Mouse (Mus musculus) layer of hippocampus, adult 9-10 months (tissue): ENCODE measurements around the gene Mbtps1.

Experiments
- DNase-seq: peaks from one replicate; pipeline ENCODE4 v3.0.0; 2022; ENCODE audit warnings: low spot score

The Mbtps1 gene

DNA sequence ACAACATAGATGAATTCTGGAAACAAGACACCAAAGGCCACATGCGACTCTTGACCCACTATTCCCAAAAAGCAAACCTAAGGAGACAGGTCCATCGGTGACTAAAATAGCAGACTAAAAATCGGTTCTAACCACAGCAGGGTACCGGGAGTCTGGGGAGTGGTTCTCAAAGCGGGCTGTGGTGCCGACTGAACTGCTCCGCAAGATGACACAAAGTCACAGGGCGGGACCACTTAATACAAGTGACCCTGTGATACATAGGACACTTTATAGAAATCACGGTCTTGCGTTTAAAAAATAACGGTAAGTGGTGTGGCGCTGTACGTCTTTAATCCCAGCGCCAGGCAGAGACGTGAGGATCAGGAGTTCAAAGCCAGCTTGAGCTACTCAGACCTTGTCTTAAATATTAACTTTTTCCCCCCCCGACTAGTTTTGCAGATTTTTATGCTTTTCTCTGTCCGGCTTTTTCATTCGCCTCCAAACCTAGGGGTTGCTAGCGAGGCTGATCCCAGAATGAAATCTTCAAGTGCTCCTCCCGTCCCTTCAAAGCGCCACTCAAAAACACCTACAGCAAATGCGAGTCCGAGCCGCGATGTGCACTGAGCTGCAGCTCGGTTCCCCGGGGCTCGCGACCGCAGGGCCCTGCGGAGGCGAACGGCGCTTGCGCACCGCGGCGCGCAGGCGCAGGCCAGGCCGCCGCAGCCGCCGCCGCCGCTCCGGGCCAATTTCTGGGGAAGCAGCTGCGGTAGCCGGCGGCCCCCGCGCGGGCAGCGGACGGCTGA, 523 bp downstream of the Mbtps1 start:
- no peak for DNase-seq

- DNase-seq: no peak
Observed at GRCm38 (mm10) chr8:119557132-119557531, 1.4 kb downstream of the Mbtps1 start.

- DNase-seq: no peak
Observed at GRCm38 (mm10) chr8:119555861-119556260, 2.7 kb downstream of the Mbtps1 start.

DNA sequence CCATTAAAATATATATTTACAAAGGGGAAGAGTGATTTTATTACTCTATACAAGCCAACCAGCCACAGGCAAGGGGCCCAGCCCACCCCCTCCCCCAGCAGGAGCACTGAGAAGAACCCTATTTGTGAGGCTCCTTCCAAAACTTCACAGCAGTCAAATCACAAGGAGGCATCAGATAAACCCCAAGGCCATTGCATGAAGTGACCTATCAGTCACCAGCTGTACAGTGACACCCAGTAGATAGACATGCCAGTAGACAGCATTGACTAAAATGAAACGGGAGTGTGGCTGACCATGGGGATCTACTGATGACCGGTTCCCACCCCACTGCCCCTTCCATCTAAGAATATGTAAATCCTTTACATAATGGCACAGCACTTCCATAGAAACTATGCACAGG, 5.6 kb downstream of the Mbtps1 start:
- DNase-seq: no peak

DNA sequence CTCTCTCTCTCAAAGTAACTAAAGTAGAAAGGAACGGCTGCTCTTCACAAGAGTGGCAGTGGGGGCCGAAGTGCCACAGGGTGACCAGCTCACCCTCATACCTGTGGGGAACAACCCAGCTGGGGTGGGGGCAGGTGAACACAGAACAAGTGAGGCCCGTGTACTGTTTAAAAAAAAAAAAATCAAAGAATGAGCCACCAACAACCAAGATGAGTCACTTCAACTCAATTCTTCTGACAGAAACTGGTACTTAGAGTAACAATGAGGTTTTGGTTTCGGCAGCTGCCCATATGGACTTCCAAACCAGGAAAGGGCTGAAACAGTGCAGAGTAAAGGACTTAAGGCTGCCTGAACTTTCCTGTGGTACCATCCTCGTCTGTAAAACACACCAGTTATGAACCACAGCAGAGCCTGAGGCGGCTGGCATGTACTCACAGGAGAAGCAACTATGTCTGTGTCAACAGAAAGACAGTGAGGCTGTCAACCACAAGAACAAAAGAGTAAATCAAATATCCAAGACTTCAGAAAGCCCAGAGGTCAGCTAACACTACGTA, 9.9 kb downstream of the Mbtps1 start:
- DNase-seq: no peak

DNA sequence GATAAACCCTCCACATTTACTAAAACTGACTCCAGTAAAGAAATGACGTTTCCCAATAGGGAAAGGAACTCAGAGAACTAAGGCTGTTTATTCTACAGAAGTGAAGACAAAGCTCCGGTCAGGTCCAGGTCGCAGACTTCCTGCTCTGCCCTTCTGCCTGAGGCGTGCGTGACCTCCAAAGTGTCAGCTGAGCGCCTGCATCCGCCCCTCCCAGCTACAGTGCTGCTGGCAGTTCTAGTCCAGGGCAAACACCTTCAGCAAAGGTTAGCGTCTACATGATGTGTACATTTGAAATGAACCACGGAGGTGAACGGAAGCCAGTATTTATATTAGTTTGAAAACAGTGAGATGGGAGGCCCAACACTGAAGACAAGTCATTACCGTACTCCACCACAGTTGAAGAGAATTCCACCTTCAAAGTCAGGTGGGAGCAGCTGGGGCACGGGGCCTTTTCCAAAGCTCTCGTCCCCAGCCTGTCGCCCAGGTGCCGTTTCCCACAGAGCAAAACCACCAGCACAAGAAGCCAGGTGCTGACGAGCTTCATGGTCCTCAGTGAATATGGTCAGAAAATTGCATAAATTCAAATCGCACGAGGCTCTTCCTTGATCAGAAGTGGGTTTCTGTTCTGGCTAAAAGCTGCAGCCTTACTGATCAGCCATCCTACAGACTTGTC, 11.4 kb downstream of the Mbtps1 start:
- DNase-seq: no peak

DNA sequence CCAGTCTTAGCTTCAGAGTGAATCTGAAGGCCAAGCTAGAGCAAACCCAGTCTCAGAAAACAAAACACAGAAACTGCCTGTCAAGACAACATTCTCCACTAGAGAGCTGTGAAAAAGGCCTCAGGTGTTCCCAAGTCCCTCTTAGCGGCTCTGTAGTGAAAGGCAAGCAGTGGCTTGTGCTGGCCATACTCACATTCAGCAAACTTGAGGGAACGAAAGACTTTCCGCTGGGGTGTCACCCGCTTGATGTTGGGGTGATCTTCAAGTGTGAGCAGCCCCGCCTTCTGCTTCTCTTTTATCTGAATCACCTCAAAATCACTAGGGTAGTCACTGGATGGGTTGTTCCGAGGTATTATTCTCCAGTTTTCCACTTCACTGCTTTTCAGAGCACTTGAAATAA, 12.7 kb downstream of the Mbtps1 start:
- DNase-seq: no peak

DNA sequence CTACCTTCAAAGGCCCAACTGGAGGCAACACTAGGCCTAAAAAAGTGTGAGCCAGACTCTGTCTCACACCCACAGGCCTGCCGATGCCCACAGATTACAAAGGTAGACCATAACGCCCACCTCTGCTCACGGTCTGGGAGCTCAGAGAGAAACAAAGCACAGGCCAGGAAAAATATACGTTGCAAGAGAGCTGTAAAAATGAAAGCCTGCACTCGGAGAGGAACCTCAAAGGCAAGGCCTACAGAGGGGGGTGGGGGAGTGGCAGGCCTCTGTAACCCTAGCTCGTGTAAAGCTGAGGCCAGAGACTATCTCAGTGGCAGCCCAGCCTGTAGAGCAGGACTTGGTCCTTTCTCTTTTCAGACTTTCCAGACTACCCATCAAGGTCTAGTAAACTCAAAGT, 13.4 kb downstream of the Mbtps1 start:
- no peak for DNase-seq

DNA sequence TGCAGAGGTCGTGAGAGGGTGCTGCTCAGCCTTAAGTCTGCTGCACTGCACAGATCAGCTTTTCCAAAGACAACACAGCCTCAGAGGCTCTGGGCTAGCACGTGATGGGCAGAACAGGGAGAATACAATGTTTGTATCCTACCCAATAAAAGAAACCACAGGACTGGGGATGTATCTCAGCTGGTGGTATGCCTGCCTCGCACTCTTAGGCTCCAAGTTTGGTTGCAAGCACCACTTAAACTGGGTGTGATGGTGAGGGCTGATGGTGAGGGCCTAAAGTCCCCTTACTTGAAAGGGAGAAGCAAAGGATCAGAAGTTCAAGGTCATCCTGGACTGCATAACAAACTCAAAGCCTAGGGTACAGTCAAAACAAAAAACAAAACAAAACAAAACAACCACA, 13.9 kb downstream of the Mbtps1 start:
- no peak for DNase-seq

GRCm38 (mm10) chr8:119531973-119532372, 26.6 kb downstream of the Mbtps1 start:
- DNase-seq: peak; percentile 36

- no peak for DNase-seq
Observed at GRCm38 (mm10) chr8:119531397-119531796, 27.1 kb downstream of the Mbtps1 start.

DNA sequence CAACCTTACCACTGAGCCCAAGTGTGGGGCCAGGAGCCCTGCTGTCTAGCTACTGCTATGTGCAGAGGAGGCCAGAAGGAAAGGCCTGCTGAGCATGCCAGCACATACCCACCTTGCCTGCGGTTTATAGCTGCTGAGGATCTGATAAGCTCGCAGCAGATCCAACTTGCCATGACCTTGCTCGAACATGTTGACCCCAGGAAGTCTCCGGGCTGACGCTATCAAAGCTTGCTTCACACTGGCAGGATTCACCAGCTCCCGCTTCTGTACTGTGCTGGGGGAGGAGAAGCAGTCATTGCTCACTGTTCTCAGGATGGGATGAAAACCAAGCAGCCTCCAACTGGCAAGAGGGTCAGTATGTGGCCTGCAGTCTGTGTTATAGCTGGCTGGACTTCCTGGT, 27.6 kb downstream of the Mbtps1 start:
- no peak for DNase-seq

DNA sequence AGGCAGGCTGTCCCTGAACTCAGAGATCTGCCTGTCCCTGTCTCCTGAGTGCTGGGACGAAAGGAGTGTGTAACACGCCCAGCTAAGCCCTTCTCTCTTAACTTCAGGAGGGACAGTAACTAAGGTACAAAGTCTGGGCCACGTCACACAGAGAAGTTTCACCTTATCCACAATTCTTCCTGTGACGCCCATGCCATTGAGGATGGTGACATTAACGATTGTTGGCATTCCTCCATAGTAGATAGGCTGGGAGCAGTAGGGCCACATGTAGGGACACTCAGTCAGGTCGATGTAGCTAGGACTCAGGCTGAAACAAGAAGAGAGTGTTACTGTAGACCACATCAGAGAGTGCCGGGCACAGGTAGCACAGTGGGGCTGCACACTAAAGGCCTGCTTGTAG, 29.8 kb downstream of the Mbtps1 start:
- no peak for DNase-seq

DNA sequence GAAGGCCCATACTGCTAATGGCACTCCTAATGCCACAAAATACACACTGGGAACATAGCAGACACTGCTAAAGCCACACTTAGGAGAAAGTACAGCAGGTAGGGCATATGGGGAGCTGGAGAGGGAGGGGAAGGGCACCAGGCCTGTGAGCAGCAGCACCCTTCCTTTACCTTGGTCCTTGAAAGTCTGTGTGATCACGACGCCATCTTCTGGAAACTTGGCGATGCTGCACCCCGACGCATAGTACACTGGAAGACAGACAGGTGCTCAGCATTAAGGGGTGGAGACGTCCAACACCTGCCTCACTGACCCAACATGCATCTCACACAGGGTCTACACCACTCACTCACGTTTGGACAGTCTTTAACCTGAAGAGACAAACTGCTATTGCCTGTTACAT, 38.4 kb downstream of the Mbtps1 start:
- no peak for DNase-seq

DNA sequence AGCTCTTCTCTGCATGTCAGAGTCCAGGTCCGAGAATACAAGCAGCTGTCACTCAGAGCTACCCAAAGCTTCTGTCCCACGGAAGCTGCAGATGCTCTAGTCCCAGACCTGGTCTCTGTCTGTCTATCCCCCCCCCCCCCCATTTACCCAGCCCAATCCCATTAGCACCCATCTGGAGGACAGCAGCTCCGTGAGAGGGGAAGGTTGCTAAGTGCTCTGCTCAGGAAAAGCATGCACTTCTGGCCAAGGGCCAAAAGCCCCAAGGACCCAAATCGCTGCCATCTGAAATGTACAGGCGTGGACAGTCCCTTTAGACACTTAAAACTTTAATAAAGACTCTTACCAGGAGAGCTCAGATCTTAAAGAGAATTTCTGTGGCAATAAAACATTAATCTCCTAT, 41.9 kb downstream of the Mbtps1 start:
- no peak for DNase-seq

DNA sequence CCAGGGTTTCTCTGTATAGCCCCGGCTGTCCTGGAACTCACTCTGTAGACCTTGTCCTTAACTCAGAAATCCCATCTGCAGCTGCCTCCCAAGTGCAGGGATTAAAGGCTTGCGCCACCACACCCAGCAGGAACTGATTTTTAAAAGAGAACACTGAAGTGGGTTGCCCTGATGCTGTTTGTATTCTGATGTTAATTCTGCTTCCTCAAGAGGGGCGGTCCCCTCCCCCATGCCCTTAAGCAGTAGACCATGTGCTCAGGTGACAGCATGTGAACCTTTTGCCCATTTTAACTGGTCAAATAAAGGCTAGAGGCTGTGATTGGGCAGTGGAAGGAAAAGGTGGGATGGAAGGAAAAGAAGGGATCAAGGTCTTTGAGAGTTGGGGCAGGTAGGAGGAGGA, 42.8 kb downstream of the Mbtps1 start:
- no peak for DNase-seq

GRCm38 (mm10) chr8:119514940-119515339, 43.6 kb downstream of the Mbtps1 start:
- DNase-seq: no peak

DNA sequence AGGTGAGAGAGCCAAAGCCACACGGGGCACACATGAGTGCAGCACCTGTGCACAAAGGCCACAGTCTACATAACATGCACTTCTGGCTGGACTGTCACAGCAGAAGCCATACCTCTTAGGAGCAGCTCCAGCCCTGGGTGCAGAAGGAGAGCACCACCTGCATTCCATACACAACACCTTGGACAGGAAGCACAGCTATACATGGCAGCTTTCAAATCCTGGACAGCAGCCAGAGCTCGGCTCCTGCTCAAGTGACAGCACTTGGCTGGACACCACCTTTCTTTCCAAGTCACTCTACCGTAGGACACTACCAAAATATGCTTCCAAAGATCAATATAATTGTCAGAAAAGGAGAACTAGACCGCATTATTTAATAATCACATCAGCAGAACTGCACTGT, 45.1 kb downstream of the Mbtps1 start:
- no peak for DNase-seq

GRCm38 (mm10) chr8:119511722-119512121, 46.8 kb downstream of the Mbtps1 start:
- DNase-seq: no peak

- no peak for DNase-seq
Observed at GRCm38 (mm10) chr8:119510471-119510870, 48.1 kb downstream of the Mbtps1 start.

- no peak for DNase-seq
Observed at GRCm38 (mm10) chr8:119506106-119506505, 52.4 kb downstream of the Mbtps1 start.

DNA sequence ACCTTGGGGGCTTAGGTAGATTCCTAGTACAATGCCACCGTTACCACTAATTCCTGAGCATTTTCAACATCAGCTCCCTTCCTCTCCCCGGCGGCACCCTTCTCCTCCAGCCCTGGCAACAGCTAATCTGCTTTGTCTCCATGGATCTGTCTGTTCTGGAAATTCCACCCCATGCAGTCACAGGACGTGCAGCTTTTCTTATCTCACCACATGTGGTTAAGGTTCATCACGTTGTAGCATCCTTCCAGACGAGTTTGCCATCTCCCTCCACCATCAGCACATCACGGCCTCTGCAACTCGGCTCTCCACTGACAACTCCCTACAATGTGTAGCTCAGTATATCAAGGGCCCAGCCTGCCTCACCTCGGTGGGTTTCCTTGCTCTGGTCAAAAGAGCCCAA, 53.0 kb downstream of the Mbtps1 start:
- no peak for DNase-seq

GRCm38 (mm10) chr8:119503191-119503767, 55.3 kb downstream of the Mbtps1 start:
- no peak for DNase-seq
